Mouse (Mus musculus) adrenal gland, adult (tissue): ENCODE results near the gene Hsd3b7.

Source experiments
- DNase-seq, 2 experiments: peaks; one replicate each; pipeline ENCODE4 v3.0.0; 2022 to 2023; ENCODE audit warnings: low spot score in 1 of 2; ENCODE audit not compliant: inconsistent age in 2 of 2

Hsd3b7 gene

DNA sequence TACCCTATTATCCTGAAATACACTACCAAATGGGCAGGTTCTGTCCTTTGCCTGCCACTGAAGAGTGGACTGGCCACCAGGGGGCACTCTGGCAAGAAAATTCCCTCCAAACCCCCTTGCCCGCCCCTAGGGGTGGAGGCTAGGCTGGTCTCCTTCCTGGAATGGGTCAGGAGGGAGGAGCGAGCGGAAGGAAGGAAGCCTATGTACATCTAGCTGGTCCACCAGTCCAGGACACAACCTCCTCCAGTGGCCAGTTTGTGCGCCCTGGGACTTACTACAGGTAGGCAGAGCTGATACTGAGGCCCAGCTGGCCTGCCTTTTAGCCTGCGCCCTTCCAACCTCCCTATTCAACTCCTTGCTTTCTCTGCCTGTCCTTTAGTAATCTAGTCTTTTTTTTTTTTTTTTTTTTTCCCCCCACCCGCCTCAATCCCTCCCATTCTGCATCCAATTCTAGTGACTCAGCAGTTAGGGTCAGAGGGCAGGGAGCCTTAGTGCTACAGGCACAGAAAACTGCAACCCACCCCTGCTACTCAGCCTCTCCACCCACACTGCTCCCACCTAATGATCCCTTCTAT, at the start of gene Hsd3b7:
Gene Hsd3b7 (plus strand): TSS at position 170 of the 575 bp plus-strand sequence.
- DNase-seq: peak; percentile 95 to 98

DNA sequence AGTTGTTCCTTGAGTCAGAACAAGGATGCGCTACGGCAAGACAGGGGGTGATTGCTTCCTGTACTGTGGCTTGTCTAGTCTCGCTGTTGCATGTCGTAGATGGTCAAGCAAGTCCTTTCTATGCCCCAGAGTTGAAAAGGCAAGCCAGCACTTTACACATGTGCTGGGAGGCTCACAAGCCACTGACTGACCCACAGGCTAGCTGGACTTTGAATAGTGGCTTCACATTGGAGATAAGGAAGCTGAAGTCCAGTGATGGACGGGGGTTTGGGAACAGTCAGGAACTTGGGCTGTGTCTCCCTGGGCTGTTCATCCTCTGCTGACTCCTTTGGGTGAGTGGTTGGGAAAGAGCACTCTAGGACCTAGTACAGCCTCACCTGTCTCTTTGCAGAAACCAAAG, 48.8 kb upstream of the Hsd3b7 start:
- DNase-seq: no peak

DNA sequence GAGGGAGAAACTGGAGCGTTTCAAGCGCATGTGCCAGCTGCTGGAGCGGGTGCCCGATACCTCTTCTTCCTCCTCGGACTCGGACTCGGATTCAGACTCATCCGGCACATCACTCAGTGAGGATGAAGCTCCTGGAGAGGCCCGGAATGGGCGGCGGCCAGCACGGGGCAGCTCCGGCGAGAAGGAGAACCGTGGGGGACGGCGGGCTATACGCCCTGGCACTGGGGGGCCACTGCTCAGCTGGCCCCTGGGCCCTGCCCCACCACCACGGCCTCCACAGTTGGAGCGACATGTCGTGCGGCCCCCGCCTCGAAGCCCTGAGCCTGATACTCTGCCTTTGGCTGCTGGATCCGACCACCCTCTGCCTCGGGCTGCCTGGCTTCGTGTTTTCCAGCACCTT, 48.3 kb upstream of the Hsd3b7 start:
- DNase-seq: peak in 1 of 2 experiments; percentile 25

DNA sequence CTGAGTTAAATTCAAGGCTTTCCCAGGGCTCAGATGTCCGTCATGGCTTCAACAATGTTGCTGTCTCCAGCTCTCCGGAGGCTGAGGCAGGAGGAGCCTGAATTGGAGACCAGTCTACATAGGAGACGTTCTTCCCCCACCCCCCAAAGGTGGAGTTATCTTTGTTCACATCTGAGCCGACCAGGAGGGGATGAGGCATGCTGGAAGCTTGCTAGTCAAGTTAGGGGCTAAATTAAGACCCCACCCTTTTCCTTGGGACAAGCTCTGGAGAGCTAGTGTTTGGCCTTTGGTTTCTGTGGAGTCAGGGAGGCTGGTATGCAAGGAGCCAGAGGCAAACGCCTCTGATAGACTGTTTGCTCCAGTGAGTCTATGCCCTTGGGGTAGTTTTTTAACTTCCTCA, 47.2 kb upstream of the Hsd3b7 start:
- DNase-seq: no peak

DNA sequence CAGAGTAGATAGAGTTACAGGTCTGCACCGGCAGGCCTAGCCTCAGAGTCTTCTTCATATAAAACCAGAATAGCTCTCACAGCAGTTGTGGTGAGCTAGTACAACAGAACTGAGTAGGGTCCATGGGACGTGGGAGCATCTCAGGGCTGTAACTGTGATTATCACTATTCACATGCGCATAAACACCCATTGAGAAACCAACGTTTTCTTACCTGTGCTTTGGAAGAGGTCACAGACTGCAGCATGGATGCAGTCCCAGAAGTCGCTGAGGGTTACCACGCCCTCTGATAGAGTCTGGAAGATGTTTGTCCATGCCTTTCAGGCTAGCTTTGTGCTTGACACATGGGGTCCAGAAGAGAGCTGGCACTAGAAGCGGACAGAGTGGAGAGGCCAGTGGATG, 46.7 kb upstream of the Hsd3b7 start:
- no peak for DNase-seq

DNA sequence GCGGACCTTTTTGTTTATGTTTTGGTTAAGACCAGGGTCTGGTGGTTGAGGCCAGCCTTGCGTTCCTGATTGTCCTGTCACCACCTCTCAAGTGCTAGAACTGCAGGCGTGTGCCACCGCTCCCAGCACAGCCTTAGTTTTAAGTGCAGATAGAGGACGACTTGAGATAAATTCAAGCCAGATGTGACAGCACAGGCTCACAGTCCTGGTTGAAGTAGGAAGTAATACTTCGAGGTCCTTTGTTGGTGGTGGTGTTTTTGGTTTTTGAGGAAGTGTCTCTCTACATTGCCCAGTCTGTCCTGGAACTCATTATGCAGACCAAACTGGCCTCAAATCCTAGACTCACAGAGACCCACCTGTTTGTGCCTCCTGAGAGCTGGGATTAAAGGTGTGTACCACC, 40.7 kb upstream of the Hsd3b7 start:
- no peak for DNase-seq

DNA sequence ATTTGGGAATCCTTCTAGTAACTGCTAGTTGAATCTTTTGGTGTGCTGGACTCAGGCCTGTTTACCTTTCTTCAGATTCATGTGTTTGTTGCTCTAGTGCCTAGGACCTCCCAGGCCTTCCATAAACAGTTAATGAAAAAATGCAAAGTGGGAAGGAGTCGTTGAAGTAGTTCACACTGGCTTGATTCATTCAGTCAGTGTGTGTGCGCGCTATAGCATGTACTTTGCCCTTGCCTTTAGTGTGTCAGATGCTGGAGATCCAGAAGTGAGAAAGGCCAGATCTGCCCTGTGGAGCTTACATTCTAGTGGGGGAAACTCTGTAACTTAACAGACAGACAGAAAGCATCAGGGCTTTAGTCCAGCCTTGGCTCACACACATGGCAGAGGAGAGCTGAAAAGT, 39.9 kb upstream of the Hsd3b7 start:
- no peak for DNase-seq

DNA sequence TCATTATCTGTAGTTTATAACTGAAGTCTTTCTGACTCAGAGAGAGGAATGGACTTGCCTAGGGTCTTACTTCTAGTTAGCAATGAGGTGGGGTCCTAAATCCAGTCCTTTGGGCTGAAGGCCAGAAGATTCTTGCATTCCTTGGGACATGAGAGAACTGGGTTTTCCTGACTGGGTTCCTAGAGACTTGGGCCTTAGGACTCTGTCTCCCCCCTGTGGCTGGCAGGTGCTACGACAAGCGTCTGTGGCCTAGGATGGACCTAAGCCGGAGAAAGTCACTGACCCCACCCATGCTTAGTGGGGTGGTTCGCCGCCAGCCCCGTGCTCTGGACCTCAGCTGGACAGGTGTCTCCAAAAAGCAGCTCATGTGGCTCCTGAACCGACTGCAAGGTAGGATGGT, 39.4 kb upstream of the Hsd3b7 start:
- peak; percentile 74 to 91 for DNase-seq

DNA sequence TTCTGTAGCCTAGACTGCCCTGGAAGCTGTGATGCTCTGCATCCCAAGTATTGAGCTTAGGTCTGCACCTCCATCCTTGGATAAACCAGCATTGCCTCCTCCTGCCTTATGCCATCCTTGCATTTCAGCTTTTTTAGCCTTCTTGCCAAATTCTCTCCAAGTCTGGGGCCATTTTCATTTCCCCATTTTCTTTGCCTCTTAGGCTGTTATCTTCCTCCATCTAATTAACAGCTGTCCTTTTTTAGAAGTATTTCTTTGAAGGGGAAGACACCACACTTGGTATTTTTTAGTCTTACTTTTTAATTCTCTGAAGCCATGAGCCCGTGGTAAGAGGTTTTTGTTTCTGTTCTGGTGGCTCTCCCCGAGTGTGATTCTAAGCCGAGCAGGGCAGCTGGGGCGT, 36.8 kb upstream of the Hsd3b7 start:
- DNase-seq: no peak

DNA sequence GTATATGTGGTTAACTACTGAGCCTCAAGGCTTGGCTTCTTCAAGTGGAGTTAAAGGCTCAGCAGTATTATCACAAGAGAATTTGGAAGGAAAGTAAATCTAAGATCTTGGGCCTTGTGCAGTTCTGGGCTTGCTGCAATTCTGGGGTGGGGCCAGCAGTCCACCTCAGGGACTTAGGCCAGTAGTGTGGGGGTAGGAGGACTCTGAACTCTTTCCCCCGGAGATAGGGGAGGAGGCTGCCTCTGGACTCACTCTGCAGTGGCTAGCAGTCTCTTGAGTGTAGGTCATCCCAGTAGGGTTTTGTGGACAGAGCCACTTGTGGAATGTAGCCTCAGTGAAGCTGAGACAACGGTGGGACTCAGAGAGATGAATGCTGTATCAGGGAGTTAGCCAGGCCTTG, 34.6 kb upstream of the Hsd3b7 start:
- DNase-seq: peak in 1 of 2 experiments; percentile 51

DNA sequence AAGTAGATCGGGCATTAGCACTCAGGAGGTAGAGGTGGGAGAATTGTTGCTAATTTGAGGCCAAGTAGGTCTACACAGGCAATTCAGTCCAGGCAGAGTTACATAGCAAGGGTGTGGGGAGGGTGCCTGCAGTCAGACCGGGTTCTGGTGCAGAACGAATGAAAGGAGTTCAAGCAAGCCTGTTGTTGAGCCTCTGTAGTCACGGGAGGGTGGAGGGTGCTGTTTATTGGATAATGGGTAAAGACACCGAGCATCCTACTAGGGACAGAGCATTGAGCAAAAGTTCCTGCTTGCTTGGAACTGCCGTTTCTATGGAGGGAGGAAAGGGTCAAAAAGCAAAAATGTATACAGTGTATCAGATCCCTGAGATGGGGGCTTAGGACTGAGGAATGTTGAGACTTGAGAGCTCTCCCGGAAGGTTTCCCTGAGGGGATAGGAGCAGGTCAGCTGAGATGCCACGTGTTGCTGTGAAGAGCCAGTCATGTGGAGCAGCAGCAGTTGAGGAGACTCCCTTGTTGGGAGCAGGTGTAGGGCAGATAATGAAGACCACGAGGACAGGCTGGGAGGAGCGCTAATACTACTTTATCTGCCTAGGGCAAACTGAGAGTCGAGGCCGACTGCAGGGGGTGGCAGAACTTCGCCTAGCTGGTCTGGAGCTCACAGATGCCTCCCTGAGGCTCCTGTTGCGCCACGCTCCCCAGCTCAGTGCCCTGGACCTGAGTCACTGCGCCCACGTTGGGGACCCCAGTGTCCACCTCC, 33.4 kb upstream of the Hsd3b7 start:
- peak in 1 of 2 experiments; percentile 29 for DNase-seq

DNA sequence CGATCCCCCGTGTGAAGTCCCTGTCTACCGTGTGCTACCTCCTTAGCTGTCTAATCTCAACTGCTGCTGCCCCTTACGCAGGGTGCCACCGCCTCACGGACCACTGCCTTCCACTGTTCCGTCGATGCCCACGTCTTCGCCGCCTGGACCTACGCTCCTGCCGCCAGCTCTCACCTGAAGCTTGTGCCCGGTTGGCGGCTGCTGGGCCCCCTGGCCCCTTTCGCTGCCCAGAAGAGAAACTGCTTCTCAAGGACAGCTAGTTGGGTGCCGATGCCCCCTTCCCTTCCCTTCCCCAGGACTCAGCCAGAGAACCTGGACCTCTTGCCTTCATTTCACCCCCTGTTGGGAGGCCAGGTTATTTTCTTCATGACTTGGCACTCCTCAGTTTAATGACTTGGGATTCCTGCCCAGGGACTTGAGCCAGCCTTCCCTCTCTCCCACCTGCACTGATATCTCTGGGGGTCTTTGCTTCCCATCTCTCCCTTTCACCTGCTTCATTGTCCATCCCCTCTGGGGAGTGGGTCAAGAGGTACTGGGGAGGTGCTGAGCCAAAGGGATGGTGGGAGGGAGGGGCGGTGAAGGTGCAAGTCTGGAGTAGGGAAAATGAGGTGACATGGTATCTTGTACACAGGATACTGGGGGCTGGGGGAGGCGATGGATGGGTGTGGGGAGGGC, 32.6 kb upstream of the Hsd3b7 start:
- DNase-seq: peak in 1 of 2 experiments; percentile 39

DNA sequence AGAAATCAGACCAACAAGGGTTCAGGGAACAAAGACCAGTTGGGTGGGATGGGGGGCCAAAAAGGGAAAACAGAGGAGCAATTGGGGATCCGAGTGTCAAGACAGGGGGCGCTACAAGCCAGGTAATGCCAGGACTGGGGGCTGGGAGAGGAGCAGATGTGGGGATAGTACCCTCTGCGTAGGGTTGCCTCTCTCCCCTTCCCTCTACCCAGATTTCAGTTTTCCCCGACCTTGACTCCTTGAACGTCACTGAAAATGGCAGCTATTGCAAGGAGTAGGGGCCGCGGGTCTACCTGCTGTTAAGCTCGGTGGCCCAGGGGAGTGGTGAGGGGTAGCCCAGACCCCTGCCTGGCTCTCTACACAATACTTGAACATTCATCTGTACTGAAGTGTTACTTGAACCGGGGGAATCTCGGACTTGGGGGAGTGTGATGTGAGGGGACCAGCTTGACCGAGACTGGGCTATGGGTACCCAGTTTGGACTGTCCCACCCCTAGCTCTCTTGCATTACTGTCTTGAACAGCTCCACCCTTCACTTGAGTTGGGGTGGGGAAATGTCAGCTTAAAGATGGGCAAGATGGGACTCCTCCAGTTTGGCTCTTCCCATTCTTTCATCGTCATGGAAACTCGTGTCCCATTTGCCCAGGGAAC, 31.9 kb upstream of the Hsd3b7 start:
- DNase-seq: peak in 1 of 2 experiments; percentile 76

DNA sequence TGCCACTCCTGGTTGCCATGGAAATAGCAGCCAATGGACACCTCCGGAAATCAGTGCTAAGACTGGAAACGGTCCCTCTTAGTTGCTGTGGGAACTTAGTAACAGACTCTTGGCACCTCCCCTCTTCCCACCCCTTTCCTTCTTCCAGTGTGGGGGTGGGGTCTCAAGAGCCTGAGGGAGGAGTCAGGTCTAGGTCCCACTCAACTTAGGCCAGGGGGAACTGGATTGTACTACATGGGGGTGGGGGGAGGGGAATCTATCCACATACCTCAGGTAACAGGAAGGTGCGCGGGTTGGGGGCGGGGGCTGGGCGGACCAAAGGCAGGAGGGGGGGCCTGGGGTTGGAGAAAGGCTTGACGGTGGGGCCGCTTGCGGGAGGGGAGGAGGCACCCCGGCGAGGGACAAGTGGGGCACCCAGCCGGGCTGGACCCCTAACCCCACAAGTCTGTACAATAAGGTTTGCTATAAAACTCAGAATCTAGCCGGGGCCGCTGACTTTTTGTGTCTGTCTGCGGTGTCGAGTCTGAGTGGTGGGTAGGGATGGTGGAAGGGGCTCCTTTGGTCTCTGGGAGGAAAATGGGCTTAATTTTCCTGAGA, 31.3 kb upstream of the Hsd3b7 start:
- DNase-seq: peak; percentile 96 to 99

DNA sequence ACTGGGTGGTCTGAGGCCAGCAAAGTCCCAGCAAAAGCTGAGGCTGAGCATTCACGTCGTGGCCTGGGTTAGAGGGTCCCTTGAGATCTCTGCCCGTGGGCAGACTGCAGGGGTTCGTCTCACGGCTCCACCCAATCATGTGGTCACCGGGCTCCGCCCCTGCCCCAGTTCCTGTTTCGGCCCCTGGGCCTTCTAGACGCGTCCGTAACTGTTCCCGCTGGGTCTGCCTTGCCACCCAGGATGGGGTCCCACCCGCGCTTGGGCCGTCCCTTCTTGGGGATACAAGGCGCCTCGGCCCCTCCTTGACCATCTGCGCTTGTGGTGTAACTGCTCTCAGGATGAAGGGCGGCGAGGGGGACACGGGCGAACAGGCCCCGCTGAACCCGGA, 30.8 kb upstream of the Hsd3b7 start, which contains the start of gene Orai3:
Gene Orai3 (plus strand): TSS at position 165 of the 388 bp plus-strand sequence.
- DNase-seq: peak; percentile 92 to 97

DNA sequence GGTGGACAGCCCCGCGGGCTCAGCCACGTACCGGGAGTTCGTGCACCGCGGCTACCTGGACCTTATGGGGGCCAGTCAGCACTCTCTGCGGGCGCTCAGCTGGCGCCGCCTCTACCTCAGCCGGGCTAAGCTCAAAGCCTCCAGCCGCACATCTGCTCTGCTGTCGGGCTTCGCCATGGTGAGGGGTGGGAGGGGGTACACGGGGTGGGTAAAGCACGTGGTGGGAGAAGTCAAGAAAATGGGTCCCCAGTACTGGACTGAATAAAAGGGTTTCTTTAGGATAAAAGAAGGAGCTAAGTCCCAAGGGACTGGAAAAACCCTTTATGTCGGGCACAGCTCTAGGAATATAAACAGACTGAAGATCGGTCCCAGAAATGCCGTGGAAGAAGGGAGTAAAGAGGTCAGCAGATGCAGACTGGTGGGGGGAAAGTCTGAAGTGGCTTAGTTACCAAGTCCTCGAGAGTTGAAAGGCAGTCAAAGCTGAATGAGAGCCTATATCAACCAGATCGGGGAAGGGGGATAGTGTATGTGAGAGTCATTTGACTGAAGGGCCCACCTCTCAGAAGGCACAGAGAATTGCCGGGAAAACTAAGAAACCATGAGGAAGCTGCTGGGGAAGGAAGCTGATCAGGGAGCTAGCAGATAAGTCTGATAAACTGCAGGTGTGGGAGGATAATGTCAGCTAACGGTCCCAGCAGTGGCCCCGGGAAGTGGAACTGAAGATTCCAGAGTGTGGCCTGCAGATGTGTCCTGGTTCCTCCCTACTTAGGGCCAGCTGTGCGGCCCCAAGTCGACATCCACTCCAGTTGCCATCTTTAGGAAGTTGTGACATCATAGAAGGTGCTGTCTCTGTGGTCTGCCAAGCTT, 30.1 kb upstream of the Hsd3b7 start:
- peak; percentile 29 to 68 for DNase-seq

DNA sequence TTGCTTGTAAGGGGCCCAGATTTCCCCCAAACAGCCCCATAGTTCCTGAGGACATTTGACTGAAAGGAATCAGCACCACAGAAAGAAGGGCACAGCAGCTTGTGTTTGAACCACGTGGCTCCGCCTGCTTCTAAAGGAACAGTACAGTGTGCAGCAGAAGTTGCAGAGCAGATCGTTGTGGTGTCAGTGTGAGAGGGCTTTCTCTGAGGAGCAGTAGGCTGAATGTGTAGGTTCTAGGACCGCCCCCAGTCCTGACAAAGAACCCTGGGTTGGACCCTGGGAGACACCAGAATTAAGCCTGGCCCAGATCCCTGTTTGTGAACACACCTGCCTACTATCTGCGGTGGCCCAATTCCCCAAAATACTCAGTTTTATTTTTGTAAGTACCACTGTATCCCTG, 29.1 kb upstream of the Hsd3b7 start:
- no peak for DNase-seq

DNA sequence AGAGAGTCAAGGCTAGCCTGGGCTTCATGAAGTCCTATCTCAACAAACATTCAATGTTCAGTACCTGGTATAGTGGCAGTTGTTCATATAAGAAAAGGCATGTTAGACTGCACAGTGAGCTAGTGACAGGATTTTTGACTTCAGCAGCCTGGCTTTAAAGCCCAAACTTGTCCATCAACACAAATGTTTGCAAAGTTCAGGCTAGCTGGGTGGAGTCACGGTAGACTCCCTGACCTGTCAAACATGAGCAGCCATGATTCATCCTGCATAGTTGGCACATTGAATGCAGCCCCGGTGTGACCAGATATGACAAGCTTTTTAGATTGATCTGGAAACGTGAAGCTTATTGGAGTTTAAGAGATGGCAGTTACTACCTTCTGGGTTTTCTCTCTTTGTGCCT, 28.3 kb upstream of the Hsd3b7 start:
- peak in 1 of 2 experiments; percentile 68 for DNase-seq

DNA sequence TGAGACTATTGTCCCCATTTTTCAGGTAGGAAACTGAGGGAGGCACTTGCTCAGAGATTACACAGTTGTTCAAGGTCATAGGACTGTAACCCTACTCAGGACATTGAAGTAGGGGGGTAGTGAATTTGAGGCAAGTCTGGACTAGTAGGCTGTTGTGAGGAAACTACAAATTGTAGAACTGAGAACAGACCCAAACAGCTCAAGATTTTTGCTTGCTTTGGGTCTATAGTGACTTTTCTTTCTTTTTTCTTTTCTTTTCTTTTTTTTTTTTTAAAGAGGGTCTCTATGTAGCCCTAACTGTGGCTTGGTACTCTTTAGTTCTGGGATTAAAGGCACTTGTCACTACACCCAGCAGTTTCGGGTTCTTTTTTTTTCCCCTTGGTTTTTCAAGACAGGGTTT, 27.8 kb upstream of the Hsd3b7 start:
- DNase-seq: no peak

DNA sequence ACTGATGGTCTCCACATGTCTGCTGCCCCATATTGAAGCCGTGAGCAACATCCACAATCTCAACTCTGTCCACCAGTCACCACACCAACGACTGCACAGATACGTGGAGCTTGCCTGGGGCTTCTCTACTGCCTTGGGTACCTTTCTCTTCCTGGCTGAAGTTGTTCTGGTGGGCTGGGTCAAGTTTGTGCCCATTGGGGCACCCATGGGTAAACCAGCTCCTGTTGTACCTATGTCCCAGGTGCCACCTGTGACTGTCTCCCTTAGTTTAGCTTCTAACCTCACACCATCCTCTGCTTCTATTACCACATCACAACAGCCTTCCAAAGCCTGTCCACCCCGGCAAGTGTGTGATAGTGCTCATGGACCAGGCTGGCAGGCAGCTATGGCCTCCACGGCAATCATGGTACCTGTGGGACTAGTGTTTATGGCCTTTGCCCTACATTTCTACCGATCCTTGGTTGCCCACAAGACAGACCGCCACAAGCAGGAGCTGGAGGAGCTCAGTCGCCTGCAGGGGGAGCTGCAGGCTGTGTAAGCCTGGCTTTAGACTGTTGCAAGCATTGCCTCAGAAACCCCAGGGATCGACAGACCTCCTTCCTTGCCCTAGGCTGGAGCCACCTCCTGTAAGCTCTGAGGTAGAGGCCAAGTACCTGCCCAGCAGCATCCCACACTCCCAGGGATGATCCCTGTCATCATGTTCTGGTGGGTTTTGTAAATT, 26.6 kb upstream of the Hsd3b7 start:
- peak; percentile 78 to 91 for DNase-seq
